Mouse (Mus musculus): ENCODE measurements at regions not wholly inside any gene's neighbourhood (a gene's known extent, or its start where the extent isn't known, plus 50 kb on each side); places are given as distances from the start of the nearest gene placed in this dataset.
A peak's percentile ranks its signal among the peaks of the same experiment; 100 is the strongest.
"Not testable (repeated sequence)": the region's sequence is repeated elsewhere in the genome, so short reads cannot be mapped to it uniquely, and the experiment has no call there.

DNA sequence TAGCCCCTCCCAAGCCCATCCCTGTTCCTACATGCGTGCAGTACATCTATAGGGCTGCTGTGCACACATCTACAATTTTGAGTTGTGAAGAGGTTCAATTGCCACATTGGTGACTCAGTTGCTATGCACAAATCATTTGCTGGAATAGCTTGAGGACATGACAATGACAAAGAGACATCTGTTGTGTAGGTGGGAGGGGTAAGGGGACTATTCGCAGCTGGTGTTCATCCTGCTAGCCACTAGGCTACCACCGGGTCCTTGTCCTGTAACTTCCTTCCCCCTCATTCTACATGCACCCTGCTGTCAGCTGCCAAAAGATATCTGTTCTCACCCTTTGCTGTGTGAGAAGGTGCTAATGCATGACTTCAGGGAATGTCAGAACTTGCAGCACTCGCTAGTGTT is 1117.7 kb upstream of the Arrdc3 start:
- Histone ChIP-seq H3K4me3 (ENCODE audit: low read length) (no peak overlapping the region), H3K27ac (no peak overlapping the region), H3K4me2 (ENCODE audit: low read depth, low read length) (no peak overlapping the region), H3K36me3 (ENCODE audit: insufficient read depth, low read length) (no peaks in the 10 kb centered on the region), H3K4me1 (ENCODE audit: insufficient read depth, low read length) (no peaks in the 10 kb centered on the region), H3K9ac (replicated peaks; ENCODE audit: low read length) (no peak overlapping the region), H3K9me3 (ENCODE audit: low read length) (no peaks in the 10 kb centered on the region), H3K27me3 (ENCODE audit: insufficient read depth, low read length) (no peaks in the 10 kb centered on the region)
- peak; percentile 74 for ATAC-seq
- peak; percentile 19 for DNase-seq (ENCODE audit: low spot score)
- TF ChIP-seq CTCF (IDR thresholded peaks at IDR 0.05; ENCODE audit: low read depth) = no peak
- WGBS = 10% methylated on average over 4 of the region's 4 CpGs

DNA sequence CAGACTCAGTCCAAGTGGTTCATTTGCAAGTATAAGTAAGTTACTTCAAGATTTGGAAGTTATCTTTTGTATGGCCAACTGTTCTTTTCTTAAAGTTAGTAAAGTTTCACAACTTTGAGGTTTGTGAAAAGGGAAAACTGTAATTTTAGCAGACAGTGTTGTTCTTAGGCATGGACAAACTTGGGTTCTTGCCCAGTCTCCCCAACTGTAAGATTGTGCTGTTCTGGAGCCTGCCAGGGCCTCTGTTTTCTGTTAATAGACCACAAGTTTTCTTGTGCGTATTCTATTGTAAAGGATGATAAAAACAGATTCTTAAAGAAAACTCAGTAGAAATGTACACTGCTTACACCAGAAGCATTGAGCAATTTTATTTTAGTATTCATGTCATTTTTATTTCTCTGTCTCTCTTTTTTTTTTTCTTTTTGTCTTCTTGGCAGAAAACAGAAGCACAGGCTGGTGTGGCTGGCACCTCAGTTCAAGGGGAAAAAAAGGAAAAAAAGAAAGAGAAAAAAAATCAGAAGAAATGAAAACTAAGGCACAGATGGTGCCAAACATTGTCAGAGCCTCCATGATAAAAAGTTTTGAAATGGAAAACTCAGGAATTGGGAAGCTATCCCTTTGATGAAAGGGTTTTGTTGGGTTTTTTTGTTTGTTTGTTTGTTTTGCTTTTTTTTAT is 1098.1 kb upstream of the Arrdc3 start:
- no peak for ATAC-seq
- peak; percentile 8 for DNase-seq (ENCODE audit: low spot score)

DNA sequence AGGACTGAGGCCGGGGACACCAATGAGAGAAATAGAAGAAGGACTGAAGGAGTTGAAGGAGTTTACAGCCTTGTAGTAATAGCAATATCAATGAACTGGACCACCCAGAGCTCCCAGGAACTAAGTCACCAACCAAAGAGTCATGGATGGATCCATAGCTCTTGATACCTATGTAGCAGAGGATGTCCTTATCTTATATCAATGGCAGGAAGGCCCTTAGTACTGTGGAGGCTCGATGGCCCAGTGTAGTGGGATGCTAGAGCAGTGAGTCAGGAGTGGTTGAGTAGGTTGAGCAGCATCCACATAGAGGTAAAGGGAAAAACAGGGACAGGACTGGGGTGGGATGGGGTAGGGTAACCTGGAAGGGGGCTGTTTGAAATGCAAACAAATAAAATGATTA is 1081.6 kb upstream of the Arrdc3 start:
- ATAC-seq (no peak), DNase-seq (ENCODE audit: low spot score) (no peak)
- Histone ChIP-seq H3K4me2 (ENCODE audit: low read depth, low read length) (no peak overlapping the region), H3K27me3 (ENCODE audit: insufficient read depth, low read length) (no peaks in the 10 kb centered on the region), H3K27ac (no peak overlapping the region), H3K4me3 (ENCODE audit: low read length) (no peak overlapping the region), H3K36me3 (ENCODE audit: insufficient read depth, low read length) (no peaks in the 10 kb centered on the region), H3K4me1 (ENCODE audit: insufficient read depth, low read length) (no peaks in the 10 kb centered on the region), H3K9ac (replicated peaks; ENCODE audit: low read length) (no peak overlapping the region), H3K9me3 (ENCODE audit: low read length) (no peaks in the 10 kb centered on the region)
- no peak for TF ChIP-seq CTCF (IDR thresholded peaks at IDR 0.05; ENCODE audit: low read depth)
- 84% methylated on average over 2 of the region's 2 CpGs for WGBS

More for the DNA sequence above, 1098.1 kb upstream of the Arrdc3 start:
- no peak overlapping the region for H3K4me3 ChIP-seq (ENCODE audit: low read length)
- no peaks in the 10 kb centered on the region for H3K27me3 ChIP-seq (ENCODE audit: insufficient read depth, low read length)
- WGBS = 60% methylated on average over 1 of the region's 1 CpGs
- no peaks in the 10 kb centered on the region for H3K9me3 ChIP-seq (ENCODE audit: low read length)
- no peak overlapping the region for H3K27ac ChIP-seq
- H3K4me1 ChIP-seq (ENCODE audit: insufficient read depth, low read length) = no peaks in the 10 kb centered on the region
- no peak overlapping the region for H3K4me2 ChIP-seq (ENCODE audit: low read depth, low read length)
- H3K9ac ChIP-seq (replicated peaks; ENCODE audit: low read length) = no peak overlapping the region
- no peak for TF ChIP-seq CTCF (IDR thresholded peaks at IDR 0.05; ENCODE audit: low read depth)
- H3K36me3 ChIP-seq (ENCODE audit: insufficient read depth, low read length) = no peaks in the 10 kb centered on the region

DNA sequence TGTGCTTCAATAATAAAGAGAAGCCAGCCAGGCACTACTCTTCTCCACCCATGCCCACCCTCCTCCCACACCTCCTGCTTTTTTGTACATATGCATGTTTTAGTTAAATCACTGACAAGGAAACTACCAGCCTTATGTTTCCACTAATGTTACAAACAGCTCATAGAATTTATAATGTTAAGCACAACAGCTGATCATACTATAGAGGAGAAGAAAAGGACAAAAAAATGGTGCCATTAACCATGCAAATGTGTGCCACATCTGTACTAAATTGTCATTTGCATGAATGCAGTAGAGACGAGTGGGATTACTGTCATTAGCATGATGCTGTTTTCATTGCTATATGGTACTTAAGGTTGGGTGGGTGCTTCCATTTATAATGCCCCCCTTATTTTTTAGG is 1047.6 kb upstream of the Arrdc3 start:
- H3K4me2 ChIP-seq (ENCODE audit: low read depth, low read length) = no peak overlapping the region
- no peaks in the 10 kb centered on the region for H3K36me3 ChIP-seq (ENCODE audit: insufficient read depth, low read length)
- TF ChIP-seq CTCF (IDR thresholded peaks at IDR 0.05; ENCODE audit: low read depth) = no peak
- WGBS = 44% methylated on average over 1 of the region's 1 CpGs
- H3K9ac ChIP-seq (replicated peaks; ENCODE audit: low read length) = no peak overlapping the region
- H3K4me1 ChIP-seq (ENCODE audit: insufficient read depth, low read length) = no peaks in the 10 kb centered on the region
- no peak overlapping the region for H3K4me3 ChIP-seq (ENCODE audit: low read length)
- no peaks in the 10 kb centered on the region for H3K9me3 ChIP-seq (ENCODE audit: low read length)
- no peaks in the 10 kb centered on the region for H3K27me3 ChIP-seq (ENCODE audit: insufficient read depth, low read length)
- H3K27ac ChIP-seq = no peak overlapping the region
- no peak for DNase-seq (ENCODE audit: low spot score)
- ATAC-seq = no peak

DNA sequence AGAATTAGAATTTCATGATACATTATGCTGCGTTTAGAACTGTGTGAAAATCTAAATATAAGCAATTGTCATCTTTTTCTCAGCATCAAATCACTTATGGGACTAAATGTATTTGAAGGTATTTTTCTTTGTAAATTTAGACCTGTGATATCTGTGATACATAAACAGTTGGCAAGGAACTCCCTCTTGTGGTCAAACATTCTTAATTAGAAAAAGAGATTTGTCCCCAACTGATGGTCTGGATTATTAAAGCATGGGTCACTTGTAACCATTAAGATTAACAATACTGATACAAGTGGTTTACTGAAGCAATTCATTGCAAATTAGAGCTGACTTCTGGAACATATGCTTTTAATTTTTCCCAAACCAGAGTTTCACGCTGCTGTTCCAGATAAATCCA is 1038.4 kb upstream of the Arrdc3 start:
- no peak overlapping the region for H3K27ac ChIP-seq
- H3K9ac ChIP-seq (replicated peaks; ENCODE audit: low read length) = no peak overlapping the region
- H3K4me2 ChIP-seq (ENCODE audit: low read depth, low read length) = no peak overlapping the region
- ATAC-seq = no peak
- H3K27me3 ChIP-seq (ENCODE audit: insufficient read depth, low read length) = no peaks in the 10 kb centered on the region
- 64% methylated on average over 2 of the region's 2 CpGs for WGBS
- peak; percentile 49 for TF ChIP-seq CTCF (IDR thresholded peaks at IDR 0.05; ENCODE audit: low read depth)
- DNase-seq (ENCODE audit: low spot score) = peak; percentile 64
- H3K4me3 ChIP-seq (ENCODE audit: low read length) = no peak overlapping the region
- no peaks in the 10 kb centered on the region for H3K9me3 ChIP-seq (ENCODE audit: low read length)
- no peaks in the 10 kb centered on the region for H3K4me1 ChIP-seq (ENCODE audit: insufficient read depth, low read length)
- H3K36me3 ChIP-seq (ENCODE audit: insufficient read depth, low read length) = no peaks in the 10 kb centered on the region

DNA sequence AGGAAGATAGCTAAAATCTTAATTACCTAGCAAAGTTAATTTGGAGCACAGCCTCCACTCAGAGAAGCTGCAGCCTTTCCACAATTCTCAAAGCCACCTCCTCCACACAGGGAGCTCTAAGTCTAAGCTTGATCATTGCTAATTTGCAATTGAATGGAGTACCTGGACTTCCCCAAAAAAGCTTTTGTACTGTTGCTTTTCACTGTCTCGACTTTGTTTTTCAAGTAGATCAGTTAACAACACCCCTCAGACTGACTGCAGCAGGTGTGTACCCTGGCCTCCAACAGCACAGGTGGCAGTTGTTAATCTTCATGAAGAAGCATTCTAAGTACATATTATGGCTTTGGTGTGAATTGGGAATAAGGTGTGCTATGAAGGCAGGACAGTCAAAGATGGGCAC is 1015.7 kb upstream of the Arrdc3 start:
- H3K27ac ChIP-seq; H3K36me3 ChIP-seq (ENCODE audit: insufficient read depth, low read length); H3K9ac ChIP-seq (replicated peaks; ENCODE audit: low read length); DNase-seq (ENCODE audit: low spot score); H3K9me3 ChIP-seq (ENCODE audit: low read length); H3K4me2 ChIP-seq (ENCODE audit: low read depth, low read length); H3K4me3 ChIP-seq (ENCODE audit: low read length); H3K27me3 ChIP-seq (ENCODE audit: insufficient read depth, low read length); H3K4me1 ChIP-seq (ENCODE audit: insufficient read depth, low read length); ATAC-seq: not testable (repeated sequence)
- WGBS = 66% methylated on average over 1 of the region's 1 CpGs

DNA sequence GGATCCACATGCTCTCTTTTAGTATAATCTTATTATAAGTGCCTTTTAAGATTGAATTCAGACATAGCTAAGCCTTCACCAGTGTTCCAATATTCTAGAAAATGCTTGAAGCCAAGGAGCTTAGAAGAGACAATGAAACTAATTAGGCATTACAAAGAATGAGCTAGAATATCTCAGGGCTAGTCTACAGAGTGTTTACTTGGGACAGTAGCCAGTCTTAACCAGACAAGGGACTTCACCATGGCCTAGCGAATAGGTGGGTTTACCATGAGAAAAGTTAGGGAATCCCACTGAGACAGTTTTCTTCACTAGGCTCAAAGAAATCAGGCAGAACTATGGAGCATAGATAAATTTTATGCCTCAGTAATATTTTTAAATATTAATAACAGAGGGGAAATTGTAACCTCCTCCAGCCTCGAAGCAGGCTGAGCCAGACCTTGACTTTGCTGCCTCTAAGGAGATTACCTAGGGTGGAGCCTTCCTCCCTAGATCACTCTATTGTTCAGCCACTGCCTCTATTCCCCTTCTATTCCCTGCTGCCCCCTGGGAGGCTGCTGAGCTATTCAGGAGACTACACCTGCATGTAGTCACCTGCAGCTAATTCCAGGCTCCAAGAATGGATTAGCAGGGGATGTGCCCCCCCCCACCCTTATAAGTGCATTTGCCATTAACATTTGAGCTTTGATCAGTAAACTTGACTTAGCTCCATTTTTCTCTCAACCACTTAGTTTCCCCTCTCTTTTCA is 1014.5 kb upstream of the Arrdc3 start:
- Histone ChIP-seq H3K27ac (no peak overlapping the region), H3K4me3 (ENCODE audit: low read length) (no peak overlapping the region), H3K4me1 (ENCODE audit: insufficient read depth, low read length) (no peaks in the 10 kb centered on the region), H3K36me3 (ENCODE audit: insufficient read depth, low read length) (no peaks in the 10 kb centered on the region), H3K4me2 (ENCODE audit: low read depth, low read length) (no peak overlapping the region), H3K27me3 (ENCODE audit: insufficient read depth, low read length) (no peaks in the 10 kb centered on the region), H3K9ac (replicated peaks; ENCODE audit: low read length) (no peak overlapping the region), H3K9me3 (ENCODE audit: low read length) (no peaks in the 10 kb centered on the region)
- TF ChIP-seq CTCF (IDR thresholded peaks at IDR 0.05; ENCODE audit: low read depth) = no peak
- WGBS = 81% methylated on average over 2 of the region's 2 CpGs
- ATAC-seq (no peak), DNase-seq (ENCODE audit: low spot score) (no peak)
